Mouse (Mus musculus): ENCODE data around the gene Pappa2.

GRCm38 (mm10) chr1:158915592-158915991 lies 64.7 kb downstream of the Pappa2 start:
- TF ChIP-seq CTCF (conservative IDR thresholded peaks at IDR 0.05; ENCODE audit: low read length) (no peak), NANOG (IDR thresholded peaks at IDR 0.05; ENCODE audit: borderline replicate concordance, low read length) (no peak)

All from E14TG2a.4 (cell line).